Mouse (Mus musculus): Measurements from ENCODE around the gene Gm14151.
"Not testable (repeated sequence)": the region's sequence is repeated elsewhere in the genome, so short reads cannot be mapped to it uniquely, and the experiment has no call there.

The Gm14151 gene

GRCm38 (mm10) chr2:151092250-151092649 lies at the start of gene Gm14151:
Gm14151 (minus strand) TSS chr2:151092350.
- CTCF ChIA-PET: not testable (repeated sequence)

GRCm38 (mm10) chr2:151097945-151098344 lies 5.8 kb upstream of the Gm14151 start, which contains the start of gene Gm14147:
Gm14147 (plus strand) TSS chr2:151098245.
- CTCF ChIA-PET: not testable (repeated sequence)

GRCm38 (mm10) chr2:151056637-151057036 lies 35.5 kb downstream of the Gm14151 start:
- CTCF ChIA-PET: no interaction called here

- CTCF ChIA-PET: no interaction called here
Measured at GRCm38 (mm10) chr2:151040411-151040810, 51.7 kb downstream of the Gm14151 start.

GRCm38 (mm10) chr2:151039726-151040125 lies 52.4 kb downstream of the Gm14151 start:
- CTCF ChIA-PET: interaction anchor here (0.6 kb wide), 1 partner anchor 424 kb away, joined by 3 read pairs; no protein-coding TSS in a partner anchor

- CTCF ChIA-PET: interaction anchor here (0.6 kb wide), 2 partner anchors 235 to 423 kb away, joined by 3 to 7 read pairs; no protein-coding TSS in a partner anchor
Measured at GRCm38 (mm10) chr2:151039232-151039695, 52.9 kb downstream of the Gm14151 start, which contains the start of the genes Ninl and Nanp. Ninl (minus strand) TSS chr2:151039382. Nanp (minus strand) TSS chr2:151039398.

- CTCF ChIA-PET: interaction anchor here (0.6 kb wide), 1 partner anchor 235 kb away, joined by 7 read pairs; no protein-coding TSS in a partner anchor
Measured at GRCm38 (mm10) chr2:151038811-151039222, 53.3 kb downstream of the Gm14151 start.

GRCm38 (mm10) chr2:151037876-151038552 lies 54.1 kb downstream of the Gm14151 start:
- CTCF ChIA-PET: no interaction called here

GRCm38 (mm10) chr2:151037292-151037691 lies 54.9 kb downstream of the Gm14151 start:
- CTCF ChIA-PET: no interaction called here

Measured in spleen, embryonic (tissue).